Mouse (Mus musculus) cerebellum, adult 2 months (tissue): ENCODE data around the gene Wdfy1.

Experiments
- CTCF ChIP-seq: fragments of 200-500 bp; IDR thresholded peaks from 2 replicates; pipeline ENCODE4 v1.5.1; 2011; ENCODE audit warnings: low read depth, mild to moderate bottlenecking, control low read depth, low read length, moderate library complexity, borderline replicate concordance; ENCODE audit not compliant: insufficient read depth
- POLR2A ChIP-seq: fragments of 200-500 bp; IDR thresholded peaks from 2 replicates; pipeline ENCODE4 v1.6.1; 2011; ENCODE audit warnings: low read length, control low read depth, borderline replicate concordance; ENCODE audit not compliant: insufficient read depth

GRCm38 (mm10) chr1:79659598-79659997 is 116.3 kb downstream of the Wdfy1 start:
- TF ChIP-seq CTCF (no peak), POLR2A (no peak)
